In genomic region chr7:101414661-101415511, GRCm38 (mm10) we compare ENCODE assay signal across 10 mouse cellular contexts. TPM values are rescaled to one million over a fixed set of nuclear protein-coding genes. Genes with fewer than 3 reads are reported as not detected.
A peak's percentile ranks its signal among the peaks of the same experiment; 100 is the strongest.
DNase-seq lines count a peak whose midpoint lies in the region; ATAC-seq lines count a peak whose summit lies in the region.
"Had no signal": no experiment of that assay in that cellular context is flagged by ENCODE, and none has a peak within 500 bp of the region (broad histone marks: within the 10 kb centered on the region; RNA-seq: fewer than 3 reads in every experiment).

No protein-coding gene starts in this region.

- peaks cover 34% of the 10 kb centered on the region for H3K4me1 ChIP-seq in liver, embryonic 13.5 days (replicated peaks)
- H3K4me1 ChIP-seq in neural tube, embryonic 14.5 days (ENCODE audit: control insufficient read depth, insufficient read depth, low read length): peaks cover 10% of the 10 kb centered on the region; the same call in 1 of the 2 replicates

- peaks cover 28% of the 10 kb centered on the region for H3K27me3 ChIP-seq in liver, embryonic 13.5 days
- H3K27me3 ChIP-seq in neural tube, embryonic 14.5 days (ENCODE audit: control insufficient read depth, insufficient read depth, low read length): 0 out of 2 replicates have a peak, but pooled peaks cover 2% of the 10 kb centered on the region

- peak overlapping the region; percentile 19; the same call in 1 of the 2 replicates for H3K27ac ChIP-seq in liver, embryonic 13.5 days
- H3K27ac ChIP-seq in neural tube, embryonic 14.5 days (ENCODE audit: low read depth, low read length): no peak overlapping the region; the same call in 1 of the 2 replicates
- H3K27ac ChIP-seq: embryonic facial prominence, embryonic 15.5 days; macrophage had no signal

- 0 out of 2 replicates have a peak overlapping the region, but pooled peaks have one; percentile 14 for H3K4me2 ChIP-seq in liver, embryonic 13.5 days
- H3K4me2 ChIP-seq in neural tube, embryonic 14.5 days (ENCODE audit: low read depth, low read length): no peak overlapping the region
- H3K4me2 ChIP-seq: embryonic facial prominence, embryonic 15.5 days had no signal

- WGBS in liver, embryonic 13.5 days (ENCODE audit: insufficient replicate concordance): 29% methylated on average over 7 of the region's 7 CpGs
- WGBS in neural tube, embryonic 14.5 days: 30% methylated on average over 6 of the region's 7 CpGs

- no peaks in the 10 kb centered on the region for H3K9me3 ChIP-seq in liver, embryonic 13.5 days (replicated peaks)
- H3K9me3 ChIP-seq in neural tube, embryonic 14.5 days (ENCODE audit: control insufficient read depth, low read length): no peaks in the 10 kb centered on the region
- H3K9me3 ChIP-seq: embryonic facial prominence, embryonic 15.5 days had no signal

- H3K4me3 ChIP-seq in liver, embryonic 13.5 days (replicated peaks): no peak overlapping the region
- no peak overlapping the region for H3K4me3 ChIP-seq in neural tube, embryonic 14.5 days (ENCODE audit: low read depth, low read length)
- H3K4me3 ChIP-seq: embryonic facial prominence, embryonic 15.5 days had no signal

- H3K9ac ChIP-seq in liver, embryonic 13.5 days: 0 out of 2 replicates have a peak overlapping the region, but pooled peaks have one; percentile 9
- H3K9ac ChIP-seq in neural tube, embryonic 14.5 days (replicated peaks; ENCODE audit: low read depth, low read length): no peak overlapping the region; the same call in 1 of the 2 replicates
- H3K9ac ChIP-seq: embryonic facial prominence, embryonic 15.5 days had no signal

- H3K36me3 ChIP-seq in liver, embryonic 13.5 days: peaks cover 11% of the 10 kb centered on the region
- no peaks in the 10 kb centered on the region for H3K36me3 ChIP-seq in neural tube, embryonic 14.5 days (ENCODE audit: control insufficient read depth, insufficient read depth, low read length)

- peak; percentile 33 for DNase-seq in adrenal gland, adult 2 months
- DNase-seq in adrenal gland, adult 18-20 months (ENCODE audit: low spot score in 2 of 2): no peak
- peak; percentile 43 for DNase-seq in right cerebral cortex, adult 18-20 months
- DNase-seq in right cerebral cortex, postnatal 25 days: no peak
- DNase-seq in liver, embryonic 13.5 days: peak; percentile 57
- no peak for DNase-seq in cerebellum, postnatal 14 days

- peak; percentile 80 for ATAC-seq in liver, embryonic 13.5 days (ENCODE audit: low read depth)
- ATAC-seq in neural tube, embryonic 14.5 days (ENCODE audit: low read depth): peak; percentile 58
- no peak for ATAC-seq in cerebellum, adult (ENCODE audit: insufficient number of reproducible peaks, low FRiP score, low TSS enrichment)

RNA-seq across cellular contexts. Expression of gene Gm45837, which starts 4.2 kb away (rescaled TPM):
- total RNA-seq in adrenal gland, adult 2 months (2021): not detected
- 0.29 and 0.93 TPM in 2 replicates for polyA plus RNA-seq in adrenal gland, adult 2 months (2012; rRNA removed)
- 1 to 10 TPM in 1 of 2 experiments, not detected in 1; 3.4 TPM for total RNA-seq in adrenal gland, adult 18-20 months (2021)
- 0.31 and 3.1 TPM in 2 replicates for polyA plus RNA-seq in liver, embryonic 13.5 days (2015; fragmentation: Nextera tagmentation; extraction: Ambion mirVana)
- polyA plus RNA-seq in neural tube, embryonic 14.5 days (2014; fragmentation: Nextera tagmentation; extraction: Ambion mirVana): not detected in 2 replicates
- polyA plus RNA-seq: macrophage had no signal

RNA-seq across cellular contexts. Expression of gene Pde2a, which starts 6.6 kb away (rescaled TPM):
- total RNA-seq in adrenal gland, adult 2 months (2021): 100 to 1,000 TPM; 161 to 223 TPM
- 142 and 199 TPM in 2 replicates for polyA plus RNA-seq in adrenal gland, adult 2 months (2012; rRNA removed)
- 100 to 1,000 TPM; 157 to 186 TPM for total RNA-seq in adrenal gland, adult 18-20 months (2021)
- 4.0 and 6.7 TPM in 2 replicates for polyA plus RNA-seq in liver, embryonic 13.5 days (2015; fragmentation: Nextera tagmentation; extraction: Ambion mirVana)
- 13.5 and 24.5 TPM in 2 replicates for polyA plus RNA-seq in neural tube, embryonic 14.5 days (2014; fragmentation: Nextera tagmentation; extraction: Ambion mirVana)

Comparison
In these comparisons a context has a peak if more than half of its experiments do, and no peak if none do; other contexts are left out.
1. DNase-seq: peak in adrenal gland, adult 2 months (single experiment), right cerebral cortex, adult 18-20 months (single experiment) and liver, embryonic 13.5 days (single experiment); none in adrenal gland, adult 18-20 months (0 of 2), right cerebral cortex, postnatal 25 days (single experiment) and cerebellum, postnatal 14 days (0 of 2).